Mouse (Mus musculus) spleen, adult 2 months (tissue): Measurements from ENCODE around the gene Optc.

Experiments used
- CTCF ChIP-seq: fragments of 200-500 bp; IDR thresholded peaks from 2 replicates; pipeline ENCODE4 v1.5.1; 2011; ENCODE audit warnings: mild to moderate bottlenecking, inconsistent platforms; ENCODE audit not compliant: insufficient read depth, insufficient read length, insufficient replicate concordance; ENCODE audit errors: extremely low read depth
- POLR2A ChIP-seq: fragments of 200-500 bp; IDR thresholded peaks from 2 replicates; pipeline ENCODE4 v1.6.1; 2011; ENCODE audit warnings: low read depth, low read length, inconsistent platforms

- TF ChIP-seq CTCF, result no peak
- TF ChIP-seq POLR2A, result no peak
Observed at GRCm38 (mm10) chr1:133929980-133930379, 22.2 kb upstream of the Optc start.
